Mouse (Mus musculus): ENCODE data around the gene Dmp1. TPM values are rescaled to one million over a fixed set of nuclear protein-coding genes. Genes with fewer than 3 reads are reported as not detected.

The Dmp1 gene
- total RNA-seq, 2 experiments from 2014 or later, result 2.7 to 4.2 TPM

- DNase-seq, result no peak
- intact Hi-C loops (cut with DNase I; ENCODE audit: low total_unique reads), result no loop called here
Observed at GRCm38 (mm10) chr5:104251811-104252210, 49.4 kb downstream of the Dmp1 start.

- intact Hi-C loops (cut with DNase I; ENCODE audit: low total_unique reads), result no loop called here
- no peak for DNase-seq
Observed at GRCm38 (mm10) chr5:104256585-104256984, 54.2 kb downstream of the Dmp1 start.

DNA sequence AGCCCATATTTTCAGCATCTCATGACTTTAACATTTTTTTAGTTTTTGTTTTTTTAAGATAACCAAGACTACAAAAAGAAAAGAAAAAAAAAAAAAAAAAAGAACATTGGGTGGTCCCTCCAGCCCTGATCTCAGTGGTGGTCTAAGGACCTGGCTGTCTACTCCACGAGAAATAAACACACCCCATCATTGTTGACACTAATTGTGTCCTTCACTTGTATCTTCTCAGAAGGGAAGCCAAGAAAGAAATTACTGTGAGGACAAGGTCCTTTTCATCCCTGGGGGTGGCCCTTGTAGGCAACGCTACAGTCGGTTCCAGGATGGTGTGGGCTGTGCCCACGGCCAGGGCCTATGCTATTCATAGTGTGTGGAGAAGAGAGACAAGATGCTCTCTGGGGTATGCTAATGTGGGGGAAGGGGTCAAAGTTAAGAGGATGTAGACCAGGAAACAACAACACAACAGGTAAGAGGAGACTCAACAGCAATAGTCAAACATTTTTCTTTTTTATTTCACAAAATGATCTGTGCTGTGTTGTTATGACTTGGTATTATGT lies 59.6 kb downstream of the Dmp1 start:
- intact Hi-C loops (cut with DNase I; ENCODE audit: low total_unique reads), result no loop called here

DNA sequence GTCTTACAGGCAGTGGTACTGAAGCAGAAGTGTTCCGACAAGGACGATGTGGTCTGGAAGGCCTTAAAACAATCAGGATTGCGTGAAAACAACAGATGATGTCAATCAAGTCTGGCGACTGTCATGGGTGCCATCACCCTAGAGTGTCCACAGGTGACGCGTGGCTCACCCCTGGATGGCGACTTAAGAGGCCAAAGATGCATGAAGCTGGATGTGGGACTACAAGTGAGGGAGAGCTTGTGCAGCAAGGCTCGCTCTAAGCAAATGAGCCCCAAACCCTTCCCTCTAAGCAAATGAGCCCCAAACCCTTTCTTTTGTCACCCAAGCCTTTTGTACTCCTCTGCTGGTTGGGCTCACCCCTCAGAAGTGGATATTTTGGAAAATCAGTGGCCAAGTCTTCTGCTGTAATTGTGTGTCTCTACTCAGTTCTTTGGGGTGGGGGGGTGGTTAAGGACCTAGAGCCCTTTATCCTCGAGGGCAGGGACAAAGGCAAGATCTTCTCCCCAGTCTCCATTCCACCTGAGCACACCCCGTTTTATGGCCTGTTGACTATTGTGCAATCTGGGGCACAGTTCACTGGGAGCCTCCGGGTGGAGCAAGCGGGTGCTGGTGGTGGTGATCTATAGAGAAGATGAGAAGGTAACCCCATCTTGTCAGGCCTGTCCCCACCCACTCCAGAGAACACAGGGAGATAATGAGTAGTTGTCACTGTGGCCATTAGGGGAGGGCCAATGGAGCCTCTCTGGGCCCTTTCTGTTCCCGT lies 60.8 kb downstream of the Dmp1 start:
- intact Hi-C loops (cut with DNase I; ENCODE audit: low total_unique reads), result no loop called here
- DNase-seq, result no peak

More for the DNA sequence above, 59.6 kb downstream of the Dmp1 start:
- DNase-seq, result no peak

Other genes with a start within 250 kb of the Dmp1 start
- gene Hsd17b13, start 225.2 kb upstream of the Dmp1 start, total RNA-seq (2021), result not detected
- 10 to 100 TPM; 13.7 to 14.1 TPM for gene Hsd17b11, start 180.7 kb upstream of the Dmp1 start, total RNA-seq (2021)
- gene Nudt9, start 156.3 kb upstream of the Dmp1 start, total RNA-seq (2021), result 10 to 100 TPM; 52.1 to 53.6 TPM
- gene Gm17660, start 125.0 kb upstream of the Dmp1 start, total RNA-seq (2021), result not detected
- gene Sparcl1, start 88.9 kb upstream of the Dmp1 start, total RNA-seq (2021), result 100 to 1,000 TPM; 243 to 252 TPM
- gene Dspp, start 31.9 kb upstream of the Dmp1 start, total RNA-seq (2021), result not detected
- gene Ibsp, start 96.6 kb downstream of the Dmp1 start, total RNA-seq (2021), result not detected
- gene Mepe, start 122.7 kb downstream of the Dmp1 start, total RNA-seq (2021), result not detected
- gene Spp1, start 232.5 kb downstream of the Dmp1 start, total RNA-seq (2021), result 1 to 10 TPM in 1 of 2 experiments, under 1 TPM in 1; 0.58 to 4.2 TPM

Measured in gastrocnemius, postnatal 14 days (tissue).